Mouse (Mus musculus) layer of hippocampus, adult 9-10 months (tissue): Measurements from ENCODE around the gene Gm7271.

Source experiments
- DNase-seq: peaks from one replicate; pipeline ENCODE4 v3.0.0; 2022; ENCODE audit warnings: low spot score

Gene Gm7271

GRCm38 (mm10) chr5:76483811-76484210 is at the start of gene Gm7271:
TSS of gene Gm7271 (plus strand) at chr5:76484040.
- DNase-seq, result no peak

GRCm38 (mm10) chr5:76437100-76437499 is 46.7 kb upstream of the Gm7271 start:
- DNase-seq, result no peak

GRCm38 (mm10) chr5:76437696-76438095 is 46.1 kb upstream of the Gm7271 start:
- no peak for DNase-seq

- DNase-seq, result no peak
These were observed 42.4 kb upstream of the Gm7271 start for GRCm38 (mm10) chr5:76441431-76441830.

- DNase-seq, result no peak
These were observed 8.9 kb upstream of the Gm7271 start for GRCm38 (mm10) chr5:76474931-76475330.

GRCm38 (mm10) chr5:76476873-76477272 is 7.0 kb upstream of the Gm7271 start:
- DNase-seq, result no peak

GRCm38 (mm10) chr5:76477764-76478163 is 6.1 kb upstream of the Gm7271 start:
- DNase-seq, result no peak

GRCm38 (mm10) chr5:76495126-76495525 is 11.3 kb downstream of the Gm7271 start:
- no peak for DNase-seq

GRCm38 (mm10) chr5:76522446-76522845 is 38.6 kb downstream of the Gm7271 start:
- no peak for DNase-seq

GRCm38 (mm10) chr5:76524623-76525022 is 40.8 kb downstream of the Gm7271 start:
- no peak for DNase-seq

- DNase-seq, result no peak
These were observed 41.2 kb downstream of the Gm7271 start for GRCm38 (mm10) chr5:76525066-76525465.

- no peak for DNase-seq
These were observed 42.0 kb downstream of the Gm7271 start for GRCm38 (mm10) chr5:76525829-76526228.

- peak; percentile 92 for DNase-seq
These were observed 45.3 kb downstream of the Gm7271 start, which contains the start of gene Exoc1 for GRCm38 (mm10) chr5:76529040-76529703. TSS of gene Exoc1 (plus strand) at chr5:76529311.

- DNase-seq, result no peak
These were observed 45.8 kb downstream of the Gm7271 start for GRCm38 (mm10) chr5:76529704-76530066.

- no peak for DNase-seq
These were observed 49.3 kb downstream of the Gm7271 start for GRCm38 (mm10) chr5:76533186-76533585.

GRCm38 (mm10) chr5:76536231-76536630 is 52.4 kb downstream of the Gm7271 start:
- DNase-seq, result no peak

- no peak for DNase-seq
These were observed 53.7 kb downstream of the Gm7271 start for GRCm38 (mm10) chr5:76537578-76537977.

GRCm38 (mm10) chr5:76540181-76540580 is 56.3 kb downstream of the Gm7271 start:
- no peak for DNase-seq

- no peak for DNase-seq
These were observed 57.0 kb downstream of the Gm7271 start for GRCm38 (mm10) chr5:76540842-76541241.

- DNase-seq, result no peak
These were observed 59.4 kb downstream of the Gm7271 start for GRCm38 (mm10) chr5:76543200-76543599.

GRCm38 (mm10) chr5:76550426-76550825 is 66.6 kb downstream of the Gm7271 start:
- DNase-seq, result no peak

GRCm38 (mm10) chr5:76565321-76565720 is 81.5 kb downstream of the Gm7271 start:
- DNase-seq, result no peak
